Mouse (Mus musculus) CD4-positive, CD25-positive, alpha-beta regulatory T cell, adult 9 weeks (primary cell): ENCODE results near the gene Rasl10b. TPM values are rescaled to one million over a fixed set of nuclear protein-coding genes. Genes with fewer than 3 reads are reported as not detected.

Source experiments
- polyA plus RNA-seq: library from polyadenylated mRNA; unstranded; fragments of 100-300 nt; shearing (Covaris generic); gene quantifications from one replicate; pipeline ENCODE4 v1.2.1, GENCODE M21; 2017

Rasl10b gene
- not detected for polyA plus RNA-seq

DNA sequence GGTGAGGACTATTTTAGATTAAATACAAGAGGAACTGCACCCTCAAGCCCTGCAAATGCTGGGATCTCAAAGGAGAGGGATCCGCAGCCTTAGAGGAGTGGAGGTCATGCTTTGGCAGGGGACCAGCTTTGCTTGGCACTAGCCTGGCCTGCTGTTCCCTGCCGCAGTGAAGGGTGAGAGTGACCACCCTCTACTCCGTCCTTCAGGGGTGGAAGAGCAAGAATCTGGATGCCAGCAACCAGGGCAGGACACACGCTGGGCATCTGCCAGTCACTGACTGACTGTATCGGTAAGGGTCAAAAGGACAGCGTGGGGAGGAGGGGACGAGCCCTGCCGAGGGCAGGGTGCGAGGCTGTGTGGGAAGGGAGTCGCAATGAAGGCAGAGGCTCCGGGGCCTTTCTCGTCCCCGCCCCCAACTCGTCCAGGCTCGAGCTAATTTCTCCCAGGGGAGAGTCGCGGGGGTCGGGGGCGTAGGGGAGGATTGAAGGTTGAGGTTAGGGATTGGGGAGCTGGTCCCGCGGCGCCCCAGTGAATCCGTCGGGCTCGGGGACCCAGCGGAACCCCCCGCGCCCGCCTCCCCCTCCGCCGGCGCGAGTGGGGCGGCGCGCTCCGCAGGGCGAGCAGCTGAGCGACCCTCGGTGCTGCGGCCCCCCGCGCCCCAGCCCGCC is at the start of gene Rasl10b:
Gene Rasl10b, plus strand, starts transcription at position 51 of the 668 bp plus-strand sequence.

DNA sequence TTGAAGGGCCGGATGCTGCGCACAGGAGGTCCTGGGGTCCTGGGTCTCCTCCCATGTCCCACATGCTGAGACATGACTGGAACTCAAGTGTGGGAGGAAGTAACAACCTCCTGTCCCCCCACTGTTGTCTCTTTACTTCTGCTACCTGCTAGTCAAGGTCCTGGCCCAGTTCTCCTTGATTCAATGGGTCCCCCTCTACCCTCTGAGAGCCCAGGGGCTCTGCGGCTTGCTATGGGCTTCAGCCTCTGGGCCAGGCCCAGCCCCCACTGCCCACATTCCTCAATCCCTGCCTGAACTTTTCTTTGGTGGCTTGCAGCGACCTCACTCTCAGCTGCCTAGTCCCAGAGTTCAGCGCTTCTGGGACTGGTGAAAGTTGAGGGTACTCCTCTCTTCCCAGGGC is 20.4 kb downstream of the Rasl10b start, which contains the start of gene Gas2l2:
Gene Gas2l2, minus strand, starts transcription at position 101 of the 400 bp plus-strand sequence.

DNA sequence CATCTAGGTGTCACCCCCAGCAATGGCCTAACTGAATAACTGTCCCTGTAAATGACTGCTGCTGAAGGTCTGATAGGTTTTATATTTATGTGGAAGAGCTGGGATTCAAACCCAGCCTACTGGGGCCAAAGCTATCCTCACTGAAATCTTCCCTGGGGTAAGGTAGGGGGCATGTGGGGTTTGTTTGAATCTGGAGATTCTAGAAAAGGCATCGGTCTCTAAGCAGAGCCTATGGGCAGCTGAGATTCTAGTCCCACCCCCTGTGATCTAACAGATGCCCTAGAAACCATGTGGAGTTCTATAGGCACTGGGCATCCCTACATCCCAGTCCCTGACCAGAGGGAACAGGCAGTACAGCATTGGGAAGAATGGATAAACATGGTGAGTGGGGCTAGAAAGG is 28.4 kb downstream of the Rasl10b start, which contains the start of gene 1700020L24Rik:
Gene 1700020L24Rik, plus strand, starts transcription at position 301 of the 400 bp plus-strand sequence.

DNA sequence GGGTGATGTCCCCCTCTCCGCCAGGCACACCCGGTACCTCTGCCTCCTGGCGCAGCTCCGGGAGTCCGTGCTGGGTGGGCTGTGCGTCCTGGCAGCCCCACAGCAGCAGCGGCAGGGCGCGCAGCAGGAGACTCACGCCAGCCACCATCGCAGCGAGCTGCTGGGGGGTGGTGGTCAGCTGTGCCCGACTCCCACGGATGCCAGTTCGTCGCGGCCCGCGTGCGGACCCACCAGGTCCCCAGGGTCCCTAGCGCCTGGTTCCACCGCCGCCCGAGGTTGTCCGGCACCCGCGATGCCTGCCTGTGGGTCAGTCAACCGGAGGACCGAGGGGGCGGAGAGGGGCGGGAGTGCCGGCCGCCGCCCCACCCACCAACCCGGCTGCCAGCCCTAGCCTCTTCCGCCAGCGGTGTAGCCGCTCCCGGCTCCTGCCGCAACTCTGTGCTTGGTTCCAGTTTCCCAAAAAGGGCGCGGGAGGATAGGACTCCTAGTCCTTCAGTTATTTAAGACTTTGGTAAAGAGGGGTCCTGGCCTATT is 53.8 kb downstream of the Rasl10b start, which contains the start of gene Mmp28:
Gene Mmp28, minus strand, starts transcription at position 361 of the 534 bp plus-strand sequence.

Other genes with a start within 250 kb of the Rasl10b start
- 0.29 TPM for gene Slfn4, start 234.0 kb upstream of the Rasl10b start, polyA plus RNA-seq
- 6.9 TPM for gene Slfn3, start 217.8 kb upstream of the Rasl10b start, polyA plus RNA-seq
- not detected for gene Slfn14, start 122.4 kb upstream of the Rasl10b start, polyA plus RNA-seq
- 58.3 TPM for gene Ap2b1, start 110.1 kb upstream of the Rasl10b start, polyA plus RNA-seq
- 19.4 TPM for gene Pex12, start 106.6 kb upstream of the Rasl10b start, polyA plus RNA-seq
- gene Gas2l2, start 20.3 kb downstream of the Rasl10b start, polyA plus RNA-seq = not detected
- gene 1700020L24Rik, start 28.5 kb downstream of the Rasl10b start, polyA plus RNA-seq = 1.5 TPM
- not detected for gene Mmp28, start 53.9 kb downstream of the Rasl10b start, polyA plus RNA-seq
- 22.7 TPM for gene Taf15, start 63.9 kb downstream of the Rasl10b start, polyA plus RNA-seq
- not detected for gene Heatr9, start 113.0 kb downstream of the Rasl10b start, polyA plus RNA-seq
- 101 TPM for gene Ccl5, start 121.4 kb downstream of the Rasl10b start, polyA plus RNA-seq
- gene Ccl9, start 169.5 kb downstream of the Rasl10b start, polyA plus RNA-seq = not detected
- gene Ccl6, start 183.9 kb downstream of the Rasl10b start, polyA plus RNA-seq = 0.61 TPM
- 0.60 TPM for gene Rpl9-ps1, start 236.5 kb downstream of the Rasl10b start, polyA plus RNA-seq
- 0.37 TPM for gene Ccl3, start 240.2 kb downstream of the Rasl10b start, polyA plus RNA-seq